Mouse (Mus musculus): ENCODE results near the gene Kifc5b.
"Not testable (repeated sequence)": the region's sequence is repeated elsewhere in the genome, so short reads cannot be mapped to it uniquely, and the experiment has no call there.

Gene Kifc5b

DNA sequence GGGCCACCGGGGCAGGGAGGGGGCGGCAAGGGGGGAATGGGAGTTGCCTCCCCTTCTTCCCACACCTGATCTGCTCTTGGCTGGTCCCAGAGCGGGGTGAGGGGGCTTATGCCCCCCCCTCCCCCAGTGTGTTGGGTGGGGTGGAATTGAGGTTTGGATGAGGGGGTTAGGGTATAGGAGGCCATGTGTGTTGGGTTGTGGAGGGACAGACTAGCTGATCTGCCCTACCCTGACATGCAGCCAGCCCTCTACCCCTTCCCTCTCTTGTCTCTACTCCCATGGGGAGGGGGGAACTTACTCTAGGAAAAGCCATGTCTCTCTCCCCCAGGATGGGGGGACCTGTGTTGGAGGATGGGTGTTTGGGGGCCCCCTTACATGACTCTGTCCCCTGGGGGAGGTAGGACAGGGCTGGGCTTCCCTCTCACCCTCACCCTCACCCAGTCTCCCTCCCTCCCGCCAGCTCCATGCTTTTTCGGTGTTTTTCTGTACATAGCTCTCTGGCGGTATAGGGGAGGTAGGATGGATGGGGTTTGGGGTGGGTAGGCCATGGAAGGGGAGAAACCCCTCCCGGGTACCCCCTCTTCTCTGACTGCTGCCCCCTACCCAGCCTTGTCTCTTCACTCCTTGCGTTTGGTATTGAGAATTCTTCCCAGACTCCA is 54.5 kb downstream of the Kifc5b start:
- DNase-seq (ENCODE audit: extremely low spot score), result peak; percentile 8

DNA sequence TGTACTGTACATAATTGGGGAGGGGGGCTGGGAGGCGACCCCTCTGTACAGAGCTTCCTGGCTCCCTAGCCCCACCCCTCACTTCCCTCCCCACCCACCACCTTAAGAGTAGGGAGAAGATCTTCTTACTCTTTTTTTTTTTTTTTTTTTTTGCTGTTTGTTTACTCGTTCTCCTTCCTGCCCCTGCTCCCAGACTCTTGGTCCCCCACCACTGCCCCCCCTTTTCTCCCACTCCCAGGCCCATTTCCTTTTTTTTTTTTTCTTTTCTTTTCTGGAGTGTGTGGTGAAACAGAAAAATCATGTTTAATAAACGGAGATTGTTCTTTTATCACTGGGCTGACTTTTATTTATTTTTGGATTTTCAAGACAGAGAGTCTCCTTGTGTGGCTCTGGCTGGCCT is 55.2 kb downstream of the Kifc5b start:
- no peak for DNase-seq (ENCODE audit: extremely low spot score)

DNA sequence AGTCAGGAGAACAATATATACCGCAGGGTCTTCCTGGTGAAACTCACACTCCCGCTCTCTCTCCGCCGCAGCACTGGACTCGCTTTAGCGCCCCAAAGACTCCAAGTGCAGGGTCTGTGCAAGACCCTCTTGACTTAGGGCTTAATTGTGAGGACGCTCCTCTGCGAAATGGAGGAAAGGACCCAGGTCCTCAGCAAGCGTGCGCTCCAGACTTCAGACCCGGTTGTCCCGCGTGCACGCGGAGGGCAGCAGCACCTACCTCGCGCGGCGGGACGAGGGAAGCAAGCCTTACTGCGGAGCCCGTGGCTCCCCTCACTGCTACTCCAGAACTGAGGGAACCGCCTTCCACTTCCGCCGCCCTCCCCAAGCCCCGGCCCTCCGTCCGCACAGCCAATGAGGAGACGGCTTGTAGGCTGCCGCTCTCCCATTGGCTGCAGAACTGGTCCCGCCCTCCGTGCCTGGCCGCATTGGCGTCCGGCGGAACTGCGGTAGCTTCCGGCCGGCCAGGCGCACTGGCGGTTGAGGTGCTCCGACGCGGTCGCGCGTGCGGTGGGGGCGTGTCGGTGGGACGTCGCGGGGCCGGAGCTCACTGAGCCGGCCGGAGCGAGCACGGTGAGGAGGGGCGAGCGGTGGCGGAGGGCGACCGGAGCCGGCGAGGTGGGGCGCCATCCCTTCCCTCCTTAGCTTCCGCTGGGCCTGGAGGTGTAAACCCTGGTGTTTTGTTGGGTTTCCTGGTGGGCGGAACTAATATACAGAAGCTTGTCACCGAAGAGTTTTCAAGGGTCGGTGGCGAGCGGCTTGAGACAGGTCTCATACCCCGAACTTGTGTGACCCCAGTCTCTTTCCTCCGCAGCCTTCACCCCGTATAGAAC is 56.0 kb downstream of the Kifc5b start, which contains the start of gene Zbtb9:
Zbtb9 (plus strand) TSS at position 465 of the 872 bp plus-strand sequence.
- DNase-seq (ENCODE audit: extremely low spot score), result peak; percentile 94

DNA sequence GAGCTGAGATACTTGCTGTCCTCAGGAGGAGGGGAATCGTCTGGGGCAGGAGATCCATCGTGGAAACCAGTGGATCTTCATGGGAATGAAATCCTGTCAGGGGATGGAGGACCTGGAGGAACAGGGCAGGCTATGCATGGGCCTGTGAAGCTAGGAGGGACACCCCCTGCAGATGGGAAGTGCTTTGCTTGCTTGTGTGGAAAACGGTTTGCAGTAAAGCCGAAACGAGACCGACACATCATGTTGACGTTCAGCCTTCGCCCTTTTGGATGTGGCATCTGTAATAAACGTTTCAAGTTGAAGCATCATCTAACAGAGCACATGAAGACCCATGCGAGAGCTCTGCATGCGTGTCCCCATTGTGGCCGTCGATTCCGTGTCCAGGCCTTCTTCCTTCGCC is 57.7 kb downstream of the Kifc5b start:
- DNase-seq (ENCODE audit: extremely low spot score), result no peak

DNA sequence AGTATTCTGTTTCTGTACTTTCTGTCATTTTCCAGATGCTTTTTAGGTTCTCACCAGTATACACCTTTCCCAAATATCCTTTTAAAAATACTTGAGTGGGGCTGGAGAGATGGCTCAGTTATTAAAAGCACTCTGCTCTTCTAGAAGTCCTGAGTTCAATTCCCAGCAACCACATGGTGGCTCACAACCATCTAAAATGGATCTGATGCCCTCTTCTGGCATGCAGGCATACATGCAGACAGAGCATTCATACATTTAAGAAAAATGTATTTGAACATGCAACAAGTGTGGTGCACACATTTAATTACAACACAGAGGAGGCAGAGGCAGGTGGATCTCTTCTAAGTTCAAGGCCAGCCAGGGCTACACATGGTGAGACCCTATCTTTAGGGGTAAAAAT is 58.5 kb downstream of the Kifc5b start:
- DNase-seq (ENCODE audit: extremely low spot score), result no peak

DNA sequence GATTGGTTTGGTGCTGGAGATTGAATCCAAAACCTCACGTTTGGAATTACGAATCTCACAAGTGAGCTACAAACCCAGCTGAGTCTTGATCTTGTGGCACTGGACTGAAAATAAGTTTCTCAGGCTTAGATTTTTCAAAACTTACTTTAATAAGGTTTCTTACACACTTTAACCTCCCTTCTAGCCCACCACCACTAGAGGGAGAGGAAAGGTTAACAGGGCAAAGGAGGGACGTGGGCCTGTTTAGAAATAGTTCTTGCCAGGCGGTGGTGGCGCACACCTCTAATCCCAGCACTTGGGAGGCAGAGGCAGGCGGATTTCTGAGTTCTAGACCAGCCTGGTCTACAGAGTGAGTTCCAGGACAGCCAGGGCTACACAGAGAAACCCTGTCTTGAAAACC is 60.5 kb downstream of the Kifc5b start:
- not testable (repeated sequence) for DNase-seq (ENCODE audit: extremely low spot score)

DNA sequence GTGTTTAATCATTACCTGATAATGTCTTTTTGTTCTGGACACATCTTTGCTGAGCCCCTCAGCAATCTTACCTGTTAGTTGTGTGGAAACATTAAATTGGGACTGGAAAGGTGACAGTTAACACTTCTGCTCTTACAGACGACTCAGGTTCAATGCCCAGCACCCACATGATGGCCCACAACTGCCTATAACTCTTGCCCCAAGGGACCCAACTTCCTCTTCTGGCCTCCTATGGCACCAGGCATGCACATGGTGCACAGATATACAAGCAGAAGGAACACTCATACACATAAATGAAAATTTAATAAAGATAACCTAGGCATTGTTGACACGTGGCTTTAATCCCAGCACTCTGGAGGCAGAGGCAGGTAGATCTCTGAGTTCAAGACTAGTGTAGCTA is 62.5 kb downstream of the Kifc5b start:
- no peak for DNase-seq (ENCODE audit: extremely low spot score)

DNA sequence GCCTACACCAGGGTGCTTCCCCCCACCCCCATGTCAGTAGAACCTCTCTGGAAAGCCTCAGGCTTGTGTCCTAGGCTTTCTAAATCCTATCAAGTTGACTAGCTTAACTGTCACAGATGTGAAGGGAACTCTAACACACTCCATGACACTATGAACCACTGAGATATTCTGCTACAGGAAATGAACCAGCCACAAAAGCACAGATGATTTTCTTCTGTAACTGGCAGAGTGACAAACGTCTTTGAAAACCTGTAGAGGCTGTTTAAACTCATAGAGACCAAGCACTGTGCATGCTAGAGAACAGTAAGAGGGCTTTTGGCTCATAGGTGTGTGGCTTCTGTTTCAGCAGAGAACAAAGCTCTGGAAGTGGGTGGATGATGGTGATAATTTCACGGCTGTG is 64.2 kb downstream of the Kifc5b start:
- no peak for DNase-seq (ENCODE audit: extremely low spot score)
